Mouse (Mus musculus): ENCODE measurements around the gene Asb18.

The Asb18 gene

GRCm38 (mm10) chr1:89971848-89972247 is 42.6 kb downstream of the Asb18 start:
- no peak for DNase-seq (ENCODE audit: low spot score in 2 of 2)

GRCm38 (mm10) chr1:89969714-89970110 is 44.8 kb downstream of the Asb18 start:
- no peak for DNase-seq (ENCODE audit: low spot score in 2 of 2)

- DNase-seq (ENCODE audit: low spot score in 2 of 2) = no peak
Observed at GRCm38 (mm10) chr1:89969072-89969713, 45.3 kb downstream of the Asb18 start.

GRCm38 (mm10) chr1:89968111-89968851 is 46.2 kb downstream of the Asb18 start:
- DNase-seq (ENCODE audit: low spot score in 2 of 2) = peak in 1 of 2 experiments; percentile 50

GRCm38 (mm10) chr1:89967585-89967984 is 46.9 kb downstream of the Asb18 start:
- DNase-seq (ENCODE audit: low spot score in 2 of 2) = no peak

- DNase-seq (ENCODE audit: low spot score in 2 of 2) = no peak
Observed at GRCm38 (mm10) chr1:89964426-89964825, 50.0 kb downstream of the Asb18 start.

GRCm38 (mm10) chr1:89963296-89963695 is 51.2 kb downstream of the Asb18 start:
- DNase-seq (ENCODE audit: low spot score in 2 of 2) = no peak

GRCm38 (mm10) chr1:89962092-89962491 is 52.4 kb downstream of the Asb18 start:
- no peak for DNase-seq (ENCODE audit: low spot score in 2 of 2)

GRCm38 (mm10) chr1:89959393-89959792 is 55.1 kb downstream of the Asb18 start:
- DNase-seq (ENCODE audit: low spot score in 2 of 2) = no peak

- DNase-seq (ENCODE audit: low spot score in 2 of 2) = peak; percentile 81 to 86
Observed at GRCm38 (mm10) chr1:89943202-89943601, 71.3 kb downstream of the Asb18 start.

GRCm38 (mm10) chr1:89942395-89942976 is 72.0 kb downstream of the Asb18 start:
- DNase-seq (ENCODE audit: low spot score in 2 of 2) = no peak

GRCm38 (mm10) chr1:89941701-89942381 is 72.6 kb downstream of the Asb18 start:
- no peak for DNase-seq (ENCODE audit: low spot score in 2 of 2)

GRCm38 (mm10) chr1:89940961-89941524 is 73.4 kb downstream of the Asb18 start:
- DNase-seq (ENCODE audit: low spot score in 2 of 2) = no peak

- peak; percentile 80 to 87 for DNase-seq (ENCODE audit: low spot score in 2 of 2)
Observed at GRCm38 (mm10) chr1:89939981-89940726, 74.3 kb downstream of the Asb18 start.

GRCm38 (mm10) chr1:89939596-89939960 is 74.9 kb downstream of the Asb18 start:
- DNase-seq (ENCODE audit: low spot score in 2 of 2) = no peak

- DNase-seq (ENCODE audit: low spot score in 2 of 2) = no peak
Observed at GRCm38 (mm10) chr1:89938884-89939595, 75.4 kb downstream of the Asb18 start.

- no peak for DNase-seq (ENCODE audit: low spot score in 2 of 2)
Observed at GRCm38 (mm10) chr1:89935493-89936348, 78.7 kb downstream of the Asb18 start.

GRCm38 (mm10) chr1:89934316-89935260 is 79.9 kb downstream of the Asb18 start:
- peak in 1 of 2 experiments; percentile 14 for DNase-seq (ENCODE audit: low spot score in 2 of 2)

GRCm38 (mm10) chr1:89933786-89934185 is 80.7 kb downstream of the Asb18 start:
- no peak for DNase-seq (ENCODE audit: low spot score in 2 of 2)
